Mouse (Mus musculus) ES-E14 (cell line): Measurements from ENCODE around the gene Dars2.

Experiments used
- HCFC1 ChIP-seq: IDR thresholded peaks from 2 replicates; pipeline ENCODE4 v1.6.1; 2012; ENCODE audit warnings: low read length, inconsistent platforms, borderline replicate concordance; ENCODE audit not compliant: insufficient read depth
- ZC3H11A ChIP-seq: IDR thresholded peaks from 2 replicates; pipeline ENCODE4 v1.6.1; 2012; ENCODE audit warnings: low read depth, mild to moderate bottlenecking, inconsistent platforms, low read length, borderline replicate concordance
- ZNF384 ChIP-seq: IDR thresholded peaks from 2 replicates; pipeline ENCODE4 v1.6.1; 2012; ENCODE audit warnings: low read depth, low read length, inconsistent platforms

GRCm38 (mm10) chr1:161005526-161005925 is 64.9 kb downstream of the Dars2 start:
- no peak for TF ChIP-seq ZC3H11A
- no peak for TF ChIP-seq ZNF384
- TF ChIP-seq HCFC1 = no peak
